Mouse (Mus musculus): ENCODE results near the gene Vwf.

Gene Vwf

GRCm38 (mm10) chr6:125541296-125541695 lies 5.3 kb upstream of the Vwf start:
- no peak for DNase-seq (ENCODE audit: low read depth, low spot score)

GRCm38 (mm10) chr6:125548406-125548805 lies 1.8 kb downstream of the Vwf start:
- DNase-seq (ENCODE audit: low read depth, low spot score): no peak

GRCm38 (mm10) chr6:125550172-125550571 lies 3.6 kb downstream of the Vwf start:
- no peak for DNase-seq (ENCODE audit: low read depth, low spot score)

GRCm38 (mm10) chr6:125552760-125553159 lies 6.2 kb downstream of the Vwf start:
- DNase-seq (ENCODE audit: low read depth, low spot score): no peak

GRCm38 (mm10) chr6:125553551-125553950 lies 7.0 kb downstream of the Vwf start:
- DNase-seq (ENCODE audit: low read depth, low spot score): no peak

GRCm38 (mm10) chr6:125558831-125559230 lies 12.3 kb downstream of the Vwf start:
- DNase-seq (ENCODE audit: low read depth, low spot score): no peak

GRCm38 (mm10) chr6:125561031-125561430 lies 14.5 kb downstream of the Vwf start:
- no peak for DNase-seq (ENCODE audit: low read depth, low spot score)

- no peak for DNase-seq (ENCODE audit: low read depth, low spot score)
Observed at GRCm38 (mm10) chr6:125561521-125561920, 14.9 kb downstream of the Vwf start.

GRCm38 (mm10) chr6:125564812-125565281 lies 18.3 kb downstream of the Vwf start:
- no peak for DNase-seq (ENCODE audit: low read depth, low spot score)

GRCm38 (mm10) chr6:125565326-125565725 lies 18.8 kb downstream of the Vwf start:
- no peak for DNase-seq (ENCODE audit: low read depth, low spot score)

GRCm38 (mm10) chr6:125566656-125567055 lies 20.1 kb downstream of the Vwf start:
- no peak for DNase-seq (ENCODE audit: low read depth, low spot score)

GRCm38 (mm10) chr6:125568381-125568780 lies 21.8 kb downstream of the Vwf start:
- DNase-seq (ENCODE audit: low read depth, low spot score): no peak

GRCm38 (mm10) chr6:125572291-125573188 lies 26.0 kb downstream of the Vwf start:
- peak; percentile 78 for DNase-seq (ENCODE audit: low read depth, low spot score)

GRCm38 (mm10) chr6:125573189-125573928 lies 26.8 kb downstream of the Vwf start:
- DNase-seq (ENCODE audit: low read depth, low spot score): peak; percentile 88

GRCm38 (mm10) chr6:125575080-125575479 lies 28.5 kb downstream of the Vwf start:
- DNase-seq (ENCODE audit: low read depth, low spot score): no peak

GRCm38 (mm10) chr6:125577301-125577700 lies 30.7 kb downstream of the Vwf start:
- DNase-seq (ENCODE audit: low read depth, low spot score): no peak

- DNase-seq (ENCODE audit: low read depth, low spot score): no peak
Observed at GRCm38 (mm10) chr6:125577882-125578646, 31.5 kb downstream of the Vwf start.

- DNase-seq (ENCODE audit: low read depth, low spot score): no peak
Observed at GRCm38 (mm10) chr6:125578647-125579011, 32.1 kb downstream of the Vwf start.

GRCm38 (mm10) chr6:125579864-125580263 lies 33.3 kb downstream of the Vwf start:
- DNase-seq (ENCODE audit: low read depth, low spot score): no peak

GRCm38 (mm10) chr6:125583666-125584065 lies 37.1 kb downstream of the Vwf start:
- no peak for DNase-seq (ENCODE audit: low read depth, low spot score)

GRCm38 (mm10) chr6:125584266-125584665 lies 37.7 kb downstream of the Vwf start:
- no peak for DNase-seq (ENCODE audit: low read depth, low spot score)

- no peak for DNase-seq (ENCODE audit: low read depth, low spot score)
Observed at GRCm38 (mm10) chr6:125585579-125585978, 39.0 kb downstream of the Vwf start.

Data from A20 (cell line).